Mouse (Mus musculus): Measurements from ENCODE around the gene Mcat. TPM values are rescaled to one million over a fixed set of nuclear protein-coding genes. Genes with fewer than 3 reads are reported as not detected.

Gene Mcat
- polyA plus RNA-seq, 1 experiment from 2014 or later, result 15.9 TPM

DNA sequence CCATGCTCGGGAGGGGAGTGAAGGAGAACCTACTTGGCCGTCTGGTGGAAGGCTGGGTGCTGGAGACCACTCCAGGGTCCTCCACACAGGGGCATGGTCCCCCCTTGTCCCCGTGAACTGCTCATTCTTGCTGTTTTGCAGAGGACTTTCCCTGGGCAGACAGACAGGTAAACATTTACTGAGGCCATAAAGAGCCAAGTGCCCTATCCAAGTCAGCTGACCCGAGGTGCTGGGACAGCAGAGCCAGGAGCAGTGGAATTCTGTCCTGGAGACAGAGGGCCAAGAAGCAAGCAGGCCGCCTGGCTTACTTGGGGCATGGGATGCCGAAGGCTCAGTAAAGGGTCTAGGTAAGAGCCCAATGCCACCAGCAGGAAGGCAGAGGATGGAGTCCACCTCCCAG lies 32.9 kb downstream of the Mcat start:
- 0 out of 2 replicates have a peak, but pooled peaks cover 2% of the 10 kb centered on the region for H3K4me1 ChIP-seq (replicated peaks; ENCODE audit: control insufficient read depth, insufficient read depth, low read length)
- no peak overlapping the region; the same call in 1 of the 2 replicates for H3K27ac ChIP-seq (ENCODE audit: low read depth, low read length)
- no peak overlapping the region for H3K4me2 ChIP-seq (replicated peaks; ENCODE audit: low read depth)
- no peaks in the 10 kb centered on the region for H3K9me3 ChIP-seq (ENCODE audit: control insufficient read depth)
- no peak for TF ChIP-seq CTCF (IDR thresholded peaks at IDR 0.05; ENCODE audit: low read depth)
- WGBS, result 52% methylated on average over 6 of the region's 6 CpGs
- H3K4me3 ChIP-seq (ENCODE audit: low read depth, low read length), result no peak overlapping the region
- H3K27me3 ChIP-seq (replicated peaks; ENCODE audit: control insufficient read depth, insufficient read depth, low read length), result peaks cover 19% of the 10 kb centered on the region; the same call in 1 of the 2 replicates
- H3K36me3 ChIP-seq (ENCODE audit: control insufficient read depth, insufficient read depth), result no peaks in the 10 kb centered on the region
- no peak for ATAC-seq
- no peak overlapping the region for H3K9ac ChIP-seq (ENCODE audit: low read depth, low read length)

DNA sequence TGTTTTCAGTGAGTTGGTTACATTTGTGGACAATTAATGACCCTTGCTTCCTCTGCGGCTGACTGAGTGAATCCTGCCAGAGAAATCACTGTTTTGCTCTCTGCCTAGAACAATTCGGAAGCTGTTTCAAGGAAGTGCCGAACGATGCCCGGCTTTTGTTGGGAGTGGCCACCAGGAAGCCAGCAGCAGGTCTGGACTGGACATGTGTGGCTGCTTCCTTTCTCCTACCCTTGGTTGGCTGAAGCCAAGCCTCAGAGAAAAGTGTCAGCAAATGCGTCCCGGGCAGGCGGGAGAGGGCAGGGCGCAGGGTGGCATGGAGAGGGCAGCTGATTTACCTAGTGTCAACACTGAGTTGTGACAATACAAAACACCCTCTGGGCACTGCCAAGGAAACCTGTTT lies 33.4 kb downstream of the Mcat start:
- Histone ChIP-seq H3K36me3 (ENCODE audit: control insufficient read depth, insufficient read depth) (no peaks in the 10 kb centered on the region), H3K9ac (ENCODE audit: low read depth, low read length) (no peak overlapping the region), H3K4me2 (replicated peaks; ENCODE audit: low read depth) (no peak overlapping the region), H3K9me3 (ENCODE audit: control insufficient read depth) (no peaks in the 10 kb centered on the region), H3K4me3 (ENCODE audit: low read depth, low read length) (no peak overlapping the region), H3K27me3 (replicated peaks; ENCODE audit: control insufficient read depth, insufficient read depth, low read length) (peaks cover 22% of the 10 kb centered on the region; the same call in 1 of the 2 replicates), H3K4me1 (replicated peaks; ENCODE audit: control insufficient read depth, insufficient read depth, low read length) (0 out of 2 replicates have a peak, but pooled peaks cover 2% of the 10 kb centered on the region), H3K27ac (ENCODE audit: low read depth, low read length) (no peak overlapping the region; the same call in 1 of the 2 replicates)
- 54% methylated on average over 9 of the region's 9 CpGs for WGBS
- no peak for TF ChIP-seq CTCF (IDR thresholded peaks at IDR 0.05; ENCODE audit: low read depth)
- peak; percentile 32; the same call in 1 of the 2 replicates for ATAC-seq

DNA sequence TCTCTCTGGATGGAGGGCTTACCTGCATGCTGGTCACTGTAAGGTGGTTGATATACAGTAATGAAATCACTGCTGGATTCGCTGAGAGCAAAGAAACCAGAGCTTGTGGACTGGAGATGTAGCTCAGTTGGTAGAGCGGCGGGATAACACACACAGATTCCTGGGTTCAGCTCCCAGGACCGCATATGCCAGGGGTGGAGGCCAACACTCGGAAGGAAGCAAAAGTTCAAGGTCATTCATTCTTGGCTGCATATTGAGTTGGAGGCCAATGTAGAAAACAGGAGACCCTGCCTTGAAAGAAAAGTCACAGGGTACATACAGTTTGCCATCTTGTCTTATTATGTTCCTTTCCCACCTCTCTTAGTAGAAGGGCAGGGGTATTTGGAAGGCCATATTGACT lies 33.8 kb downstream of the Mcat start:
- H3K4me1 ChIP-seq (replicated peaks; ENCODE audit: control insufficient read depth, insufficient read depth, low read length), result 0 out of 2 replicates have a peak, but pooled peaks cover 2% of the 10 kb centered on the region
- TF ChIP-seq CTCF (IDR thresholded peaks at IDR 0.05; ENCODE audit: low read depth), result no peak
- H3K4me3 ChIP-seq (ENCODE audit: low read depth, low read length), result no peak overlapping the region
- H3K9ac ChIP-seq (ENCODE audit: low read depth, low read length), result no peak overlapping the region
- H3K27ac ChIP-seq (ENCODE audit: low read depth, low read length), result no peak overlapping the region
- H3K9me3 ChIP-seq (ENCODE audit: control insufficient read depth), result no peaks in the 10 kb centered on the region
- no peak overlapping the region for H3K4me2 ChIP-seq (replicated peaks; ENCODE audit: low read depth)
- peaks cover 22% of the 10 kb centered on the region; the same call in 1 of the 2 replicates for H3K27me3 ChIP-seq (replicated peaks; ENCODE audit: control insufficient read depth, insufficient read depth, low read length)
- H3K36me3 ChIP-seq (ENCODE audit: control insufficient read depth, insufficient read depth), result no peaks in the 10 kb centered on the region
- ATAC-seq, result no peak
- WGBS, result 79% methylated on average over 5 of the region's 5 CpGs

DNA sequence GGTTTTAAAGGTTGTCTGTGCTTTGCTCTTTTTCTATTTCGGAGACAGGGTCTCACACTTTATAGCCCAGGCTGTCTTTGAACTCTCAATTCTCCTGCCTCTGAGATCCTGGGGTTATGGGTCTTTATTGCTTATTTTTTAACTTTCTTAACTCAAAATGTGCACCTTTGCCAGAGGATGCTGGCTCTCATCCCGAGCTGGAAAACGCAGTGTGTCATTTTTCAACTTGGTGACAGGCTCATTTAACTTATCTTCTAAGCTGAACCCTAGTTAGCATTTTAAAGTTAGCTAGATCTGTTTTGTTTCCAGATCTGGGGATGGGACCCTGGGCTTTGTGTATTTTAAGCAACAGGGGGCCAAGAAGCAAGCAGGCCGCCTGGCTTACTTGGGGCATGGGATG lies 34.7 kb downstream of the Mcat start:
- Histone ChIP-seq H3K36me3 (ENCODE audit: control insufficient read depth, insufficient read depth) (no peaks in the 10 kb centered on the region), H3K4me2 (replicated peaks; ENCODE audit: low read depth) (no peak overlapping the region), H3K4me3 (ENCODE audit: low read depth, low read length) (no peak overlapping the region), H3K9me3 (ENCODE audit: control insufficient read depth) (no peaks in the 10 kb centered on the region), H3K9ac (ENCODE audit: low read depth, low read length) (no peak overlapping the region), H3K27me3 (replicated peaks; ENCODE audit: control insufficient read depth, insufficient read depth, low read length) (peaks cover 22% of the 10 kb centered on the region; the same call in 1 of the 2 replicates), H3K27ac (ENCODE audit: low read depth, low read length) (no peak overlapping the region), H3K4me1 (replicated peaks; ENCODE audit: control insufficient read depth, insufficient read depth, low read length) (0 out of 2 replicates have a peak, but pooled peaks cover 2% of the 10 kb centered on the region)
- 68% methylated on average over 4 of the region's 4 CpGs for WGBS
- TF ChIP-seq CTCF (IDR thresholded peaks at IDR 0.05; ENCODE audit: low read depth), result no peak
- ATAC-seq, result no peak

DNA sequence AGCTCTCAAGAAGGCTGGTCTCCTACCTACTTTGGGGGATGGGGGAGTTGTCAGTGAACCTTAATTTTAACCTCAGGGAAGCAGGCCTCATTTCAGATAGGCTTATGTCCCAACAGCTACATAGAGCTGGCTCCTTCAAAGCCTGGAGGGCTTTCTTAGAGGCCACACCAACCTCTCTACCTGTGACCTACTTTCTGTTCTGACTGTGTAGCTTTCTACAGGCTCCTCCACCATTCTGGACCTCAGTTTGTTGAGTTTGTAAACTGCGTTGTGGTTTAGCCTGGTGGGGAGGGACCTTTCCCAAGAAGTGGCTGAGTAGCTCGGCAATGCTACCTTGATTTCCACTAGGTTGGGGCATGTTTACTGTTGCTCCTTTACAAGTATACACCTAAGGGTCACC lies 35.8 kb downstream of the Mcat start:
- H3K9me3 ChIP-seq (ENCODE audit: control insufficient read depth), result no peaks in the 10 kb centered on the region
- H3K4me3 ChIP-seq (ENCODE audit: low read depth, low read length), result peak overlapping the region; percentile 49; the same call in 1 of the 2 replicates
- no peak for TF ChIP-seq CTCF (IDR thresholded peaks at IDR 0.05; ENCODE audit: low read depth)
- H3K36me3 ChIP-seq (ENCODE audit: control insufficient read depth, insufficient read depth), result no peaks in the 10 kb centered on the region
- WGBS, result 84% methylated on average over 2 of the region's 2 CpGs
- H3K4me1 ChIP-seq (replicated peaks; ENCODE audit: control insufficient read depth, insufficient read depth, low read length), result 0 out of 2 replicates have a peak, but pooled peaks cover 2% of the 10 kb centered on the region
- H3K9ac ChIP-seq (ENCODE audit: low read depth, low read length), result no peak overlapping the region
- no peak overlapping the region for H3K27ac ChIP-seq (ENCODE audit: low read depth, low read length)
- peaks cover 22% of the 10 kb centered on the region; the same call in 1 of the 2 replicates for H3K27me3 ChIP-seq (replicated peaks; ENCODE audit: control insufficient read depth, insufficient read depth, low read length)
- peak overlapping the region; percentile 93; the same call in 1 of the 2 replicates for H3K4me2 ChIP-seq (replicated peaks; ENCODE audit: low read depth)
- no peak for ATAC-seq

DNA sequence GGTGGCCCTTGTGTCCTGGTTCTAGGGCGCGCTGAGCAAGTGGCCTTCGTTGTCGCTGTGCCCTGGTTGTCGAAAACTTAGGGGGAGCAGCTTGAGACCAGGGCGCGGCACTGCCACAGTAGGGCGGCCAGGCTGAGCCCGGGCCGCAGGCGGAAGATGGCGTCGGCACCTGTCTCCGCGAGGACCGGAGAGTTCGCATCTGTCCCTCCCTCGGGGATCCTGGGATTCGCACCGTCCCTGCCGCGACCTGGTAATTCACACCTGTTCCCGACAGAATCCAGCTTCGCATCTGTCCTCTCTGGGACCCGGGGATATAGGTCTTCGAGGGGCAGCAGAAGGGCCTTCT lies 36.5 kb downstream of the Mcat start:
- ATAC-seq, result no peak
- H3K36me3 ChIP-seq (ENCODE audit: control insufficient read depth, insufficient read depth), result no peaks in the 10 kb centered on the region
- H3K27ac ChIP-seq (ENCODE audit: low read depth, low read length), result no peak overlapping the region
- H3K9me3 ChIP-seq (ENCODE audit: control insufficient read depth), result no peaks in the 10 kb centered on the region
- H3K4me1 ChIP-seq (replicated peaks; ENCODE audit: control insufficient read depth, insufficient read depth, low read length), result 0 out of 2 replicates have a peak, but pooled peaks cover 2% of the 10 kb centered on the region
- 2% methylated on average over 26 of the region's 26 CpGs for WGBS
- peak overlapping the region; percentile 49 for H3K4me3 ChIP-seq (ENCODE audit: low read depth, low read length)
- no peak for TF ChIP-seq CTCF (IDR thresholded peaks at IDR 0.05; ENCODE audit: low read depth)
- peak overlapping the region; percentile 1 for H3K9ac ChIP-seq (ENCODE audit: low read depth, low read length)
- peak overlapping the region; percentile 93 for H3K4me2 ChIP-seq (replicated peaks; ENCODE audit: low read depth)
- peaks cover 22% of the 10 kb centered on the region; the same call in 1 of the 2 replicates for H3K27me3 ChIP-seq (replicated peaks; ENCODE audit: control insufficient read depth, insufficient read depth, low read length)
